Mouse (Mus musculus): ENCODE measurements at regions not wholly inside any gene's neighbourhood (a gene's known extent, or its start where the extent isn't known, plus 50 kb on each side); places are given as distances from the start of the nearest gene placed in this dataset.

DNA sequence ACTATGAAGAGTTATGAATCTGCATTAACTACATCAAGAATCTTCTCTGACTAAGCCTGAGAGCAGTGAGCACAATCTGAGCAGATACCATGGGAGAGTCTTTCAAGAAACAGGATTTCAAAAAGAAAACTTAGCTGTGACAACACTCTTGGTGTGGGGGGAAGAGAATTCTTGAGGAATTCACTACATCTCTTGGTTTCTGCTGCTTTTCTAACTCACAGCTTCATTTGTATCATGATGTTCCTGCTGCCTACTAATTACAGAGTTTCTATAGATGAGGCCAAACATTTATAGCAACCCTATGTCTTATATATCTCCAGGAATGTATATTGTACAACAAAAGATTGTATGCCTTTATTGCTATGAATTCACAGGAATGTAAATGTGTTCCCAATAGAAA lies 242.2 kb upstream of the Pitrm1 start:
- TF ChIP-seq CTCF (IDR thresholded peaks at IDR 0.05; ENCODE audit: borderline replicate concordance, control insufficient read depth, extremely low read depth, insufficient read depth, low read length, poor library complexity): no peak
- no peak for TF ChIP-seq POLR2A (IDR thresholded peaks at IDR 0.05; ENCODE audit: control insufficient read depth, extremely low read depth, insufficient read depth, low read length, poor library complexity)
